Mouse (Mus musculus) C2C12 (cell line): ENCODE measurements at regions not wholly inside any gene's neighbourhood (a gene's known extent, or its start where the extent isn't known, plus 50 kb on each side); places are given as distances from the start of the nearest gene placed in this dataset.

Source experiments
- H3K27me3 ChIP-seq: one replicate; pipeline ENCODE4 v1.6.1; 2011; ENCODE audit not compliant: control insufficient read depth, insufficient read depth, insufficient read length
- H3K36me3 ChIP-seq: one replicate; pipeline ENCODE4 v1.6.1; 2011; ENCODE audit not compliant: control insufficient read depth, insufficient read depth
- H3K4me3 ChIP-seq: one replicate; pipeline ENCODE4 v1.5.1; 2011; ENCODE audit warnings: mild to moderate bottlenecking, control low read depth; ENCODE audit not compliant: poor library complexity, insufficient read depth, severe bottlenecking
- H3K79me2 ChIP-seq: one replicate; pipeline ENCODE4 v1.6.1; 2011; ENCODE audit not compliant: control insufficient read depth, insufficient read depth
- H3K79me3 ChIP-seq: one replicate; pipeline ENCODE4 v1.6.1; 2011; ENCODE audit warnings: low read depth, control low read depth
- H3ac ChIP-seq: one replicate; pipeline ENCODE3; 2011; ENCODE audit warnings: low read depth; ENCODE audit not compliant: control insufficient read depth, insufficient read length
- CEBPB ChIP-seq: IDR thresholded peaks from one replicate; pipeline ENCODE4 v1.6.1; 2011; ENCODE audit warnings: low read depth, mild to moderate bottlenecking, control low read depth, moderate library complexity
- CTCF ChIP-seq: IDR thresholded peaks from one replicate; pipeline ENCODE4 v1.5.1; 2011; ENCODE audit not compliant: control insufficient read depth, insufficient read depth, insufficient read length
- FOSL1 ChIP-seq: IDR thresholded peaks from one replicate; pipeline ENCODE4 v1.8.0; 2011; ENCODE audit warnings: mild to moderate bottlenecking, low read length; ENCODE audit not compliant: poor library complexity, insufficient read depth, severe bottlenecking
- MAX ChIP-seq: IDR thresholded peaks from one replicate; pipeline ENCODE4 v1.6.1; 2011; ENCODE audit warnings: mild to moderate bottlenecking, control low read depth
- MYOD1 ChIP-seq: IDR thresholded peaks from one replicate; pipeline ENCODE4 v1.6.1; 2011; ENCODE audit warnings: low read depth; ENCODE audit not compliant: control insufficient read depth, insufficient read length
- MYOG ChIP-seq: IDR thresholded peaks from one replicate; pipeline ENCODE4 v1.6.1; 2011; ENCODE audit not compliant: control insufficient read depth, insufficient read length; ENCODE audit errors: extremely low read depth
- USF1 ChIP-seq: IDR thresholded peaks from one replicate; pipeline ENCODE4 v1.6.1; 2011; ENCODE audit warnings: low read depth, mild to moderate bottlenecking, control low read depth, moderate library complexity

DNA sequence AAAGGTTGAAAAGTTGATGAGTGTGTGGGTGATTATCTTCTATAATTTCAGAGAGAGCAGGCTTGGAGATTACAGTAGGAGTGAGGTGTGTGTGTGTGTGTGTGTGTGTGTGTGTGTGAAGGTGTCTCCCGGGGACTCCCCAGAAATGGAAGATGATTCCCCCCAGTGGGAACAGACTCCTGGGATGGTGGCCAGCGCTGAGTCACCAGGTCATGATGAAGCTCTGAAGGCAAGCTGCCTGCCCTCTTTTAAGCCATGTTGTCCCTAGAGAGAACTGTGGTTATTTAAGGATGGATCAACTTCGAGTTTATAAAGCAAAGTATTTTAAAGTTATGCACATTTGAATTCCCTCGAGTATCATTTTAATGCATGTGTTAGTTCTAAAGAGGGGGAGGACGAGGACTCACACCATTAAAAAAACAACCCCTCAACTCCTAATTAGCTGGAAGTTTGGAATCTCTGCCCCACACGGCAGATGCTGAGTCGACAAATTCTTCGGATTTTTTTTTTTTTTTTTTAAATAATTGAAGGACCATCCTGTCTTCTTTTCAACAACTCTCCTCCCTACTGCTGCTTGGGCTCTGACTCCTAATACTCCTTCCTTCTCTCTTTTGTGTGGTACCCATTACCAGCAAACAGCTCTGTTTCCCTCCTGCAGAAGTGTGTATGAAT is 186.6 kb downstream of the Ly86 start:
- Histone ChIP-seq H3K27me3 (no peaks in the 10 kb centered on the region), H3K79me2 (no peaks in the 10 kb centered on the region), H3ac (no peak overlapping the region), H3K4me3 (no peak overlapping the region), H3K79me3 (no peaks in the 10 kb centered on the region), H3K36me3 (no peaks in the 10 kb centered on the region)
- TF ChIP-seq FOSL1, result peak; percentile 67
- peak; percentile 17 for TF ChIP-seq MYOD1
- no peak for TF ChIP-seq CEBPB
- TF ChIP-seq MYOG, result no peak
- TF ChIP-seq CTCF, result no peak

DNA sequence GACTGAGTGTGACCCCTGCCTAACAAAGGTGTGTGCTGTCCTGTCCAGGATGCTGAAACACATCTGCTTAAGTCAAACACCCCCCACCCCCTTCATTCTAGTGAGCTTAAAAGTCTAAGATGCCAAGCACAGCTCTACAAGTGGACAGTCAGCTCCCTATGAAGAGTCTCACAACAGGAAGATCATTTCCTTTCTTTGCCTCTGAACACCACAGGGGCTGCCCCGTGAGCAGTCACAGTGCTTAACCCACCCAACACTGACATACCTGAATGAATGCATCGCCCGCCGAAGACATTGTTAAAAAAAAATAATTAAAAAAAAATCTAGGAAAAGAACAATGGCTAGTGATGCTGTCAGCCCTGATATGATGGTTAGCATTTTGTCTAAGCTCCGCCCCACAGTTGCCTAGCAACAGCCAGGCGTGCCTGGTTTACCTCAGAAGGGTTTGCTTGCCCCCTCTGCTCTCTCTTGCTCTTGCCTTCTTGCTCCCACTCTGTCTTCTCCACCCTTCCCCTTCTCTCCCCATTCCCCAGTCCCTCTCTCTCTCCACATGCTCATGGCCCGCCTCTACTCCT is 187.7 kb downstream of the Ly86 start:
- H3K27me3 ChIP-seq, result no peaks in the 10 kb centered on the region

DNA sequence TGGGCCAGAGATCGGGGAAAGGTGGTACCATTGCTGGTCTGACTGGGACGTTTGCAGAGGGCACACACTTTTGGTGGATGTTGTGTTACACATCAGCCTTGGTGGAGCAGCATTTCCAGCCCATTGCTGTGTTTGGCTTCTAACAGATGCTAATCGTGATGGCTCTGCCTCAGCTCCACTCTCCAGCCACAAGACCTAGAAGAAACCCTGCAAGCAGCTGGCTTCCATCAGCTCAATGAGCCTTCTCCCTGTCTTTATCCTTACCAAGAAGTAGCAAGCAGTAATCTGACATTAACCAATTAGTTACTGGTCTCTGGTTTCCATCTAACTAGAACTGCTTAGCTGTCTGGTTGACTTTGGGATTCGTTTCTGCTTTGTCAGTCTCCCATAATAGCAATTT is 188.8 kb downstream of the Ly86 start:
- Histone ChIP-seq H3K4me3 (no peak overlapping the region), H3K27me3 (no peaks in the 10 kb centered on the region), H3K36me3 (no peaks in the 10 kb centered on the region), H3ac (no peak overlapping the region), H3K79me2 (no peaks in the 10 kb centered on the region), H3K79me3 (no peaks in the 10 kb centered on the region)
- TF ChIP-seq FOSL1 (no peak), USF1 (no peak), CEBPB (no peak), MYOD1 (no peak), MAX (no peak)

More for the DNA sequence above, 187.7 kb downstream of the Ly86 start:
- Histone ChIP-seq H3K79me3 (no peaks in the 10 kb centered on the region), H3K36me3 (no peaks in the 10 kb centered on the region), H3K4me3 (no peak overlapping the region), H3ac (no peak overlapping the region), H3K79me2 (no peaks in the 10 kb centered on the region)
- no peak for TF ChIP-seq MYOD1
- no peak for TF ChIP-seq FOSL1
- no peak for TF ChIP-seq MAX
- TF ChIP-seq USF1, result no peak
- no peak for TF ChIP-seq CTCF
- TF ChIP-seq MYOG, result no peak
- no peak for TF ChIP-seq CEBPB

DNA sequence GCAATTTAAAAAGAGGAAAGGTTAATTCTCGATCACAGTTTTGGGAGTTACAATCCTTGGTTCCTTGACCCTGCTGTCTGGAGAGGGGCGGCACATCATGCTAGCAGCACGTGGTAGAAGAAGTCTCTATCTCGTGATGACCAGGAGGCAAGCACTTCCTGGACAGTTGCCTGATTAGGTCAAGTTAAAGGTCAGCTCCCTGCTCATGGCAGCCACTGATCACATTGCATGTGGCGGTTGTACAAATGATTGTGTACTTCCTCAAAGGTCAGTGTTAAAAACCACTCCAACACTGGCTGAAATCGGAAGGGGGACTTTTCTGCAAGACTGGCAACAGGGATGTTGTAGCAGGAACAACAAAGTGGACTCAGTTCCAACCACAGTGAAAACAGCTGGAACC is 192.3 kb downstream of the Ly86 start:
- no peaks in the 10 kb centered on the region for H3K79me2 ChIP-seq
- H3K36me3 ChIP-seq, result no peaks in the 10 kb centered on the region
- no peak for TF ChIP-seq CTCF
- no peak for TF ChIP-seq FOSL1
- no peak for TF ChIP-seq CEBPB
- no peak for TF ChIP-seq MYOD1
- TF ChIP-seq MYOG, result no peak
- no peak for TF ChIP-seq MAX
- no peak for TF ChIP-seq USF1
- no peaks in the 10 kb centered on the region for H3K27me3 ChIP-seq
- no peak overlapping the region for H3ac ChIP-seq
- no peaks in the 10 kb centered on the region for H3K79me3 ChIP-seq
- no peak overlapping the region for H3K4me3 ChIP-seq

DNA sequence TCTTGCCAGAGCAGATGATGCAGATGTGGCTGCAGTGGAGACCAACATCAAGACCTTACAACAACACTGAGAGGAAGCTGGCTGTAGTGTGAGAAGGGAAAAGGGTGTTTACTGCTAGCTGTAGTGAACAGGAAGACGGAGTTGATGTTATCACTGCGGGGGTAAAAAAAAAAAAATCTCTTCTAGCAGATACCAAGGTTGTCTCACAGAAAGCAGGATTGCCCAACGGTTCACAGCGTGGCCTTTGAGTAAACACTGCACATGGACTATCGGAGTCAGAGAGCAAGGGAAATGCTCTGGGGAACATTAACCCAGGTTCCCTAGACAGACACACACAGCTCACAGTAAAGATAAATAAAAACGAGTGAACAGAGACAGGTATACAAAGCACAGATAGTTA is 192.8 kb downstream of the Ly86 start:
- Histone ChIP-seq H3ac (no peak overlapping the region), H3K4me3 (no peak overlapping the region), H3K79me2 (no peaks in the 10 kb centered on the region), H3K79me3 (no peaks in the 10 kb centered on the region), H3K27me3 (no peaks in the 10 kb centered on the region), H3K36me3 (no peaks in the 10 kb centered on the region)
- TF ChIP-seq MAX (no peak), FOSL1 (no peak), CTCF (no peak), MYOG (no peak), CEBPB (no peak)

DNA sequence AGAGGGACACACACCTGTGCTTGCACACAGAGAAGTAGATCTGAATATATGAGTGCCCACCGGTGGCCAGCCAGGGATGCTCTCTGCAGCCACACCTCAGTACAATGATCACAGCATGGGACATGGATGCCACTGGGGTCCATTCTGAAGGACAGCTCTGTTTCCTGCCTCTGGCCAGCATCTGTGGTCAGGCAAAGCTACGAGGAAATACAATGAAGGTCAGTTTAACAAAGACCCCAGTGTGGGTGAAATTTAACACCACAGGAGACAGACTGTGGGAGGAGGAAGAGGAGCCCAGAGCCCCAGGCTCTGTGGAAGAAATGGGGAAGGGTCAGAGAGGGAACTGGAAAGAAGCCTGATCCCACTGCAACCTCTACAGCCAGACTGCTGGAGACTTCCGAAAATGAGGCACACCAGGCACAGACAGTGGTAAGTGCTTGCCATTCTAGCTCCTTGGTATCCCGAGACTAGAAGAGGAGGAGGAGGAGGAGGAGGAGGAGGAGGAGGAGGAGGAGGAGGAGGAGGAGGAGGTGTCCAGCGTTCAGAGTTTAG is 196.0 kb downstream of the Ly86 start:
- H3K4me3 ChIP-seq, result no peak overlapping the region
- TF ChIP-seq MYOG (no peak), MAX (no peak), CEBPB (no peak), USF1 (no peak), FOSL1 (no peak), MYOD1 (no peak), CTCF (no peak)

More for the DNA sequence above, 196.0 kb downstream of the Ly86 start:
- H3K79me3 ChIP-seq, result no peaks in the 10 kb centered on the region
- no peaks in the 10 kb centered on the region for H3K27me3 ChIP-seq
- no peak overlapping the region for H3ac ChIP-seq
- no peaks in the 10 kb centered on the region for H3K79me2 ChIP-seq
- H3K36me3 ChIP-seq, result no peaks in the 10 kb centered on the region
